In genomic region chr7:34746586-34746985, GRCm38 (mm10) we compare ENCODE assay signal across 9 mouse cellular contexts.
A peak's percentile ranks its signal among the peaks of the same experiment; 100 is the strongest.
DNase-seq lines count a peak whose midpoint lies in the region; ATAC-seq lines count a peak whose summit lies in the region.
"Had no signal": no experiment of that assay in that cellular context is flagged by ENCODE, and none has a peak within 500 bp of the region (broad histone marks: within the 10 kb centered on the region; RNA-seq: fewer than 3 reads in every experiment).

No protein-coding gene starts in this region.

- H3K4me2 ChIP-seq in forebrain, embryonic 13.5 days, result no peak overlapping the region
- no peak overlapping the region for H3K4me2 ChIP-seq in forebrain, embryonic 14.5 days (ENCODE audit: low read length)
- H3K4me2 ChIP-seq in midbrain, embryonic 11.5 days, result no peak overlapping the region
- H3K4me2 ChIP-seq in midbrain, embryonic 15.5 days, result no peak overlapping the region
- peak overlapping the region; percentile 2; the same call in 1 of the 2 replicates for H3K4me2 ChIP-seq in stomach, embryonic 16.5 days (ENCODE audit: low read depth, low read length)
- H3K4me2 ChIP-seq: liver, embryonic 11.5 days had no signal

- 62% methylated on average over 6 of the region's 6 CpGs for WGBS in forebrain, embryonic 13.5 days
- WGBS in forebrain, embryonic 14.5 days, result 56% methylated on average over 6 of the region's 6 CpGs
- 51% methylated on average over 6 of the region's 6 CpGs for WGBS in midbrain, embryonic 11.5 days
- WGBS in midbrain, embryonic 15.5 days, result 46% methylated on average over 6 of the region's 6 CpGs
- 18% methylated on average over 6 of the region's 6 CpGs for WGBS in stomach, embryonic 16.5 days

- H3K9ac ChIP-seq in forebrain, embryonic 13.5 days, result peak overlapping the region; percentile 23; the same call in 1 of the 2 replicates
- H3K9ac ChIP-seq in forebrain, embryonic 14.5 days (ENCODE audit: low read length), result no peak overlapping the region; the same call in 1 of the 2 replicates
- H3K9ac ChIP-seq in midbrain, embryonic 11.5 days (ENCODE audit: low read length), result peak overlapping the region; percentile 17; the same call in 1 of the 2 replicates
- H3K9ac ChIP-seq in midbrain, embryonic 15.5 days, result no peak overlapping the region
- H3K9ac ChIP-seq in stomach, embryonic 16.5 days (ENCODE audit: low read length), result no peak overlapping the region

- no peak overlapping the region for H3K4me3 ChIP-seq in forebrain, embryonic 13.5 days
- no peak overlapping the region for H3K4me3 ChIP-seq in forebrain, embryonic 14.5 days (ENCODE audit: low read depth, low read length)
- no peak overlapping the region for H3K4me3 ChIP-seq in midbrain, embryonic 11.5 days (ENCODE audit: low read depth, low read length)
- H3K4me3 ChIP-seq in midbrain, embryonic 15.5 days, result no peak overlapping the region
- H3K4me3 ChIP-seq in stomach, embryonic 16.5 days (replicated peaks; ENCODE audit: low read length), result no peak overlapping the region

- no peak for ATAC-seq in forebrain, embryonic 13.5 days
- ATAC-seq in forebrain, embryonic 14.5 days, result no peak
- ATAC-seq in midbrain, embryonic 11.5 days (ENCODE audit: low FRiP score), result no peak
- no peak for ATAC-seq in midbrain, embryonic 15.5 days (replicated peaks)
- ATAC-seq in stomach, embryonic 16.5 days (ENCODE audit: insufficient read depth, low FRiP score), result no peak
- ATAC-seq in CD4-positive, CD25-positive, alpha-beta regulatory T cell, adult 4 months, result no peak

- no peaks in the 10 kb centered on the region for H3K27me3 ChIP-seq in forebrain, embryonic 13.5 days
- no peaks in the 10 kb centered on the region for H3K27me3 ChIP-seq in forebrain, embryonic 14.5 days (replicated peaks; ENCODE audit: control insufficient read depth, insufficient read depth, low read length)
- H3K27me3 ChIP-seq in midbrain, embryonic 11.5 days (ENCODE audit: control insufficient read depth, insufficient read depth, low read length), result no peaks in the 10 kb centered on the region
- H3K27me3 ChIP-seq in midbrain, embryonic 15.5 days (replicated peaks), result no peaks in the 10 kb centered on the region
- no peaks in the 10 kb centered on the region for H3K27me3 ChIP-seq in stomach, embryonic 16.5 days (ENCODE audit: control insufficient read depth, insufficient read depth, low read length)

- no peaks in the 10 kb centered on the region for H3K9me3 ChIP-seq in forebrain, embryonic 13.5 days (replicated peaks)
- no peaks in the 10 kb centered on the region for H3K9me3 ChIP-seq in forebrain, embryonic 14.5 days (replicated peaks; ENCODE audit: control insufficient read depth, low read length)
- H3K9me3 ChIP-seq in midbrain, embryonic 11.5 days (ENCODE audit: control insufficient read depth, low read length), result no peaks in the 10 kb centered on the region
- no peaks in the 10 kb centered on the region for H3K9me3 ChIP-seq in midbrain, embryonic 15.5 days
- H3K9me3 ChIP-seq in stomach, embryonic 16.5 days (replicated peaks; ENCODE audit: control insufficient read depth, low read length), result peaks cover 4% of the 10 kb centered on the region; the same call in 1 of the 2 replicates

- no peaks in the 10 kb centered on the region for H3K36me3 ChIP-seq in forebrain, embryonic 13.5 days (ENCODE audit: poor library complexity, severe bottlenecking)
- H3K36me3 ChIP-seq in forebrain, embryonic 14.5 days (ENCODE audit: control insufficient read depth, insufficient read depth, low read length), result no peaks in the 10 kb centered on the region
- no peaks in the 10 kb centered on the region for H3K36me3 ChIP-seq in midbrain, embryonic 11.5 days (ENCODE audit: control insufficient read depth, insufficient read depth, low read length)
- H3K36me3 ChIP-seq in midbrain, embryonic 15.5 days (replicated peaks), result no peaks in the 10 kb centered on the region
- H3K36me3 ChIP-seq in stomach, embryonic 16.5 days (ENCODE audit: control insufficient read depth, insufficient read depth, low read length), result no peaks in the 10 kb centered on the region

- H3K27ac ChIP-seq in forebrain, embryonic 13.5 days, result no peak overlapping the region
- H3K27ac ChIP-seq in forebrain, embryonic 14.5 days (ENCODE audit: low read depth, low read length), result no peak overlapping the region
- H3K27ac ChIP-seq in midbrain, embryonic 11.5 days (ENCODE audit: low read depth, low read length), result no peak overlapping the region
- no peak overlapping the region; the same call in 1 of the 2 replicates for H3K27ac ChIP-seq in midbrain, embryonic 15.5 days
- H3K27ac ChIP-seq in stomach, embryonic 16.5 days (ENCODE audit: low read length), result peak overlapping the region; percentile 69

- DNase-seq in forebrain, embryonic 14.5 days (ENCODE audit: low spot score), result no peak
- no peak for DNase-seq in midbrain, embryonic 11.5 days (ENCODE audit: low spot score, missing footprints)
- peak; percentile 45 for DNase-seq in kidney, postnatal 10 days
- DNase-seq in layer of hippocampus, adult 18-20 months (ENCODE audit: low spot score in 2 of 2), result no peak

- H3K4me1 ChIP-seq in forebrain, embryonic 13.5 days, result peaks cover 15% of the 10 kb centered on the region
- H3K4me1 ChIP-seq in forebrain, embryonic 14.5 days (ENCODE audit: control insufficient read depth, insufficient read depth, low read length), result no peaks in the 10 kb centered on the region
- H3K4me1 ChIP-seq in midbrain, embryonic 11.5 days (ENCODE audit: control insufficient read depth, insufficient read depth, low read length), result no peaks in the 10 kb centered on the region
- peaks cover 10% of the 10 kb centered on the region for H3K4me1 ChIP-seq in midbrain, embryonic 15.5 days
- peaks cover 11% of the 10 kb centered on the region; the same call in 1 of the 2 replicates for H3K4me1 ChIP-seq in stomach, embryonic 16.5 days (ENCODE audit: control insufficient read depth, insufficient read depth, low read length)

Comparison
In these comparisons a context has a peak if more than half of its experiments do, and no peak if none do; other contexts are left out.
1. H3K9ac ChIP-seq: peak in forebrain, embryonic 13.5 days (single experiment) and midbrain, embryonic 11.5 days (single experiment); none in forebrain, embryonic 14.5 days (single experiment), midbrain, embryonic 15.5 days (single experiment) and stomach, embryonic 16.5 days (single experiment).